Mouse (Mus musculus) lung, adult 2 months (tissue): ENCODE data around the gene Arxes1.

Source experiments
- CTCF ChIP-seq: fragments of 200-500 bp; IDR thresholded peaks from 2 replicates; pipeline ENCODE4 v1.5.1; 2011; ENCODE audit warnings: mild to moderate bottlenecking, low read length, control low read depth; ENCODE audit not compliant: insufficient read depth
- POLR2A ChIP-seq: fragments of 200-500 bp; IDR thresholded peaks from 2 replicates; pipeline ENCODE4 v1.6.1; 2011; ENCODE audit warnings: low read depth, mild to moderate bottlenecking, control low read depth, low read length, borderline replicate concordance; ENCODE audit errors: extremely low read depth

- no peak for TF ChIP-seq CTCF
- TF ChIP-seq POLR2A: no peak
Observed at GRCm38 (mm10) chrX:136047528-136047927, 14.4 kb downstream of the Arxes1 start.
